Mouse (Mus musculus): Measurements from ENCODE around the gene Smurf1. TPM values are rescaled to one million over a fixed set of nuclear protein-coding genes. Genes with fewer than 3 reads are reported as not detected.

Smurf1 gene
- polyA plus RNA-seq, 1 experiment: 12.2 TPM

GRCm38 (mm10) chr5:144877021-144877420 lies 88.6 kb downstream of the Smurf1 start:
- Histone ChIP-seq H3K4me3 (ENCODE audit: insufficient read depth, low read depth, low read length) (no peak overlapping the region), H3K4me1 (ENCODE audit: control insufficient read depth, insufficient read depth, insufficient read length, low read length) (no peaks in the 10 kb centered on the region), H3K27ac (replicated peaks; ENCODE audit: low read depth, low read length) (no peak overlapping the region)

GRCm38 (mm10) chr5:144875892-144876291 lies 89.8 kb downstream of the Smurf1 start:
- no peaks in the 10 kb centered on the region for H3K4me1 ChIP-seq (ENCODE audit: control insufficient read depth, insufficient read depth, insufficient read length, low read length)
- H3K27ac ChIP-seq (replicated peaks; ENCODE audit: low read depth, low read length): no peak overlapping the region
- no peak overlapping the region for H3K4me3 ChIP-seq (ENCODE audit: insufficient read depth, low read depth, low read length)

- Histone ChIP-seq H3K4me3 (ENCODE audit: insufficient read depth, low read depth, low read length) (no peak overlapping the region), H3K4me1 (ENCODE audit: control insufficient read depth, insufficient read depth, insufficient read length, low read length) (no peaks in the 10 kb centered on the region), H3K27ac (replicated peaks; ENCODE audit: low read depth, low read length) (no peak overlapping the region)
Observed at GRCm38 (mm10) chr5:144875227-144875626, 90.4 kb downstream of the Smurf1 start.

GRCm38 (mm10) chr5:144872867-144873266 lies 92.8 kb downstream of the Smurf1 start:
- Histone ChIP-seq H3K4me3 (ENCODE audit: insufficient read depth, low read depth, low read length) (no peak overlapping the region), H3K27ac (replicated peaks; ENCODE audit: low read depth, low read length) (no peak overlapping the region), H3K4me1 (ENCODE audit: control insufficient read depth, insufficient read depth, insufficient read length, low read length) (no peaks in the 10 kb centered on the region)

GRCm38 (mm10) chr5:144872326-144872725 lies 93.3 kb downstream of the Smurf1 start:
- H3K4me3 ChIP-seq (ENCODE audit: insufficient read depth, low read depth, low read length): no peak overlapping the region
- no peak overlapping the region for H3K27ac ChIP-seq (replicated peaks; ENCODE audit: low read depth, low read length)
- H3K4me1 ChIP-seq (ENCODE audit: control insufficient read depth, insufficient read depth, insufficient read length, low read length): no peaks in the 10 kb centered on the region

GRCm38 (mm10) chr5:144871775-144872174 lies 93.9 kb downstream of the Smurf1 start:
- H3K27ac ChIP-seq (replicated peaks; ENCODE audit: low read depth, low read length): no peak overlapping the region
- no peak overlapping the region for H3K4me3 ChIP-seq (ENCODE audit: insufficient read depth, low read depth, low read length)
- no peaks in the 10 kb centered on the region for H3K4me1 ChIP-seq (ENCODE audit: control insufficient read depth, insufficient read depth, insufficient read length, low read length)

- H3K27ac ChIP-seq (replicated peaks; ENCODE audit: low read depth, low read length): no peak overlapping the region
- no peaks in the 10 kb centered on the region for H3K4me1 ChIP-seq (ENCODE audit: control insufficient read depth, insufficient read depth, insufficient read length, low read length)
- H3K4me3 ChIP-seq (ENCODE audit: insufficient read depth, low read depth, low read length): no peak overlapping the region
Observed at GRCm38 (mm10) chr5:144870782-144871181, 94.9 kb downstream of the Smurf1 start.

- H3K4me1 ChIP-seq (ENCODE audit: control insufficient read depth, insufficient read depth, insufficient read length, low read length): no peaks in the 10 kb centered on the region
- no peak overlapping the region for H3K4me3 ChIP-seq (ENCODE audit: insufficient read depth, low read depth, low read length)
- H3K27ac ChIP-seq (replicated peaks; ENCODE audit: low read depth, low read length): no peak overlapping the region
Observed at GRCm38 (mm10) chr5:144869466-144869865, 96.2 kb downstream of the Smurf1 start.

- Histone ChIP-seq H3K27ac (replicated peaks; ENCODE audit: low read depth, low read length) (no peak overlapping the region), H3K4me3 (ENCODE audit: insufficient read depth, low read depth, low read length) (no peak overlapping the region), H3K4me1 (ENCODE audit: control insufficient read depth, insufficient read depth, insufficient read length, low read length) (no peaks in the 10 kb centered on the region)
Observed at GRCm38 (mm10) chr5:144866923-144867322, 98.7 kb downstream of the Smurf1 start.

- H3K4me3 ChIP-seq (ENCODE audit: insufficient read depth, low read depth, low read length): no peak overlapping the region
- H3K4me1 ChIP-seq (ENCODE audit: control insufficient read depth, insufficient read depth, insufficient read length, low read length): no peaks in the 10 kb centered on the region
- no peak overlapping the region for H3K27ac ChIP-seq (replicated peaks; ENCODE audit: low read depth, low read length)
Observed at GRCm38 (mm10) chr5:144860913-144861312, 104.7 kb downstream of the Smurf1 start.

GRCm38 (mm10) chr5:144859284-144859683 lies 106.4 kb downstream of the Smurf1 start:
- H3K4me3 ChIP-seq (ENCODE audit: insufficient read depth, low read depth, low read length): no peak overlapping the region
- no peak overlapping the region for H3K27ac ChIP-seq (replicated peaks; ENCODE audit: low read depth, low read length)

GRCm38 (mm10) chr5:144858527-144858926 lies 107.1 kb downstream of the Smurf1 start:
- Histone ChIP-seq H3K4me1 (ENCODE audit: control insufficient read depth, insufficient read depth, insufficient read length, low read length) (no peaks in the 10 kb centered on the region), H3K27ac (replicated peaks; ENCODE audit: low read depth, low read length) (no peak overlapping the region)

More at GRCm38 (mm10) chr5:144859284-144859683, 106.4 kb downstream of the Smurf1 start:
- no peaks in the 10 kb centered on the region for H3K4me1 ChIP-seq (ENCODE audit: control insufficient read depth, insufficient read depth, insufficient read length, low read length)

GRCm38 (mm10) chr5:144855936-144856335 lies 109.7 kb downstream of the Smurf1 start:
- H3K4me1 ChIP-seq (ENCODE audit: control insufficient read depth, insufficient read depth, insufficient read length, low read length): no peaks in the 10 kb centered on the region
- H3K4me3 ChIP-seq (ENCODE audit: insufficient read depth, low read depth, low read length): no peak overlapping the region
- H3K27ac ChIP-seq (replicated peaks; ENCODE audit: low read depth, low read length): no peak overlapping the region

More at GRCm38 (mm10) chr5:144858527-144858926, 107.1 kb downstream of the Smurf1 start:
- H3K4me3 ChIP-seq (ENCODE audit: insufficient read depth, low read depth, low read length): no peak overlapping the region

- Histone ChIP-seq H3K4me3 (ENCODE audit: insufficient read depth, low read depth, low read length) (no peak overlapping the region), H3K4me1 (ENCODE audit: control insufficient read depth, insufficient read depth, insufficient read length, low read length) (peaks cover 3% of the 10 kb centered on the region; the same call in 1 of the 2 replicates), H3K27ac (replicated peaks; ENCODE audit: low read depth, low read length) (no peak overlapping the region)
Observed at GRCm38 (mm10) chr5:144853931-144854330, 111.7 kb downstream of the Smurf1 start.

GRCm38 (mm10) chr5:144851820-144852219 lies 113.8 kb downstream of the Smurf1 start:
- Histone ChIP-seq H3K4me1 (ENCODE audit: control insufficient read depth, insufficient read depth, insufficient read length, low read length) (peaks cover 3% of the 10 kb centered on the region; the same call in 1 of the 2 replicates), H3K4me3 (ENCODE audit: insufficient read depth, low read depth, low read length) (no peak overlapping the region), H3K27ac (replicated peaks; ENCODE audit: low read depth, low read length) (no peak overlapping the region)

- H3K4me3 ChIP-seq (ENCODE audit: insufficient read depth, low read depth, low read length): no peak overlapping the region
- peaks cover 3% of the 10 kb centered on the region; the same call in 1 of the 2 replicates for H3K4me1 ChIP-seq (ENCODE audit: control insufficient read depth, insufficient read depth, insufficient read length, low read length)
- H3K27ac ChIP-seq (replicated peaks; ENCODE audit: low read depth, low read length): no peak overlapping the region
Observed at GRCm38 (mm10) chr5:144849932-144850331, 115.7 kb downstream of the Smurf1 start.

All from brown adipose tissue, adult 24 weeks (tissue).